9 mouse cellular contexts compared by ENCODE assay signal in the genomic region with DNA sequence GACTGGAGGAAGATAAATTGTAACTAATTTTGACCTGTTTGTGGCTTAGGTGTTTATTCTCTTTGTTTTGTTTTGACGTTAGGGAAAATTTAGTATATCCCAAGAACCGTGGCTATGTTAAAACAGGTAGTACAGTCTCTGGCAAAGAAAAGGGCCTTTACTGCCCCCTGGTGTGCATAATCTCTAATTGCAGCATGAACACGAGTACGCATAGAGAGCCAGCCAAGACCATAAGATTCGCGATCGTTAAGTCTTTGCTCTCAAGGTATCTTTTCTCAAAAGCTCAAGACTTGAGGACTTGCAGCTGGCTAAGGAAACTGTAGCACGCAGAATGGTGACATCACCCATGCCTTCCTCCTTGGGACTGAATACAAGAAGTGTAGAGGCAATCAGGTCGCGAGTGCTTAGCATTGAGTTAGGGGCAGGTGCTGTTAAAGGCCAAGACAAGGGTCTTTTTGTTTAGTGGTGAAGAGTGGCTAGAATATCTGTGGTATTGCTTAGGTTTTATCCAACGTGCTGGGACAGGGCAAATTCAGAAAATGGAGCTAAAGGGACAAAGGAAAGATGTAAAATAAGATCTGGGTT. TPM values are rescaled to one million over a fixed set of nuclear protein-coding genes. Genes with fewer than 3 reads are reported as not detected.
DNase-seq lines count a peak whose midpoint lies in the region; ATAC-seq lines count a peak whose summit lies in the region.
"Had no signal": no experiment of that assay in that cellular context is flagged by ENCODE, and none has a peak within 500 bp of the region (broad histone marks: within the 10 kb centered on the region; RNA-seq: fewer than 3 reads in every experiment).

No protein-coding gene starts in this region.

- DNase-seq in B cell, adult 2 months, result peak; percentile 70 to 76
- peak; percentile 62 for DNase-seq in adrenal gland, adult 2 months
- DNase-seq in embryo, embryonic 9.5 days (ENCODE audit: extremely low spot score), result peak; percentile 61
- peak; percentile 82 for DNase-seq in kidney, adult 9 months
- peak; percentile 65 for DNase-seq in limb, embryonic 10.5 days (ENCODE audit: low spot score)
- DNase-seq in midbrain, embryonic 14.5 days, result peak; percentile 78
- peak; percentile 44 to 52 for DNase-seq in spleen, postnatal 36 days (ENCODE audit: low spot score in 2 of 2)

- H3K4me2 ChIP-seq in heart, embryonic 11.5 days, result peak overlapping the region; percentile 14; the same call in 1 of the 2 replicates
- no peak overlapping the region for H3K4me2 ChIP-seq in midbrain, embryonic 14.5 days (ENCODE audit: low read length)
- H3K4me2 ChIP-seq: embryonic facial prominence, embryonic 15.5 days had no signal

- ATAC-seq in heart, embryonic 11.5 days (replicated peaks; ENCODE audit: insufficient number of reproducible peaks, low FRiP score, low TSS enrichment), result no peak
- no peak for ATAC-seq in midbrain, embryonic 14.5 days (ENCODE audit: low FRiP score, low TSS enrichment)

- H3K36me3 ChIP-seq in heart, embryonic 11.5 days (ENCODE audit: control insufficient read depth, insufficient read depth, low read length), result no peaks in the 10 kb centered on the region
- H3K36me3 ChIP-seq in limb, embryonic 10.5 days, result no peaks in the 10 kb centered on the region
- H3K36me3 ChIP-seq in midbrain, embryonic 14.5 days (ENCODE audit: control insufficient read depth, insufficient read depth, low read length), result no peaks in the 10 kb centered on the region
- H3K36me3 ChIP-seq: embryonic facial prominence, embryonic 15.5 days had no signal

- no peak overlapping the region for H3K9ac ChIP-seq in heart, embryonic 11.5 days (ENCODE audit: low read depth, low read length)
- H3K9ac ChIP-seq in midbrain, embryonic 14.5 days (replicated peaks; ENCODE audit: low read length), result no peak overlapping the region
- H3K9ac ChIP-seq: embryonic facial prominence, embryonic 15.5 days had no signal

- H3K4me3 ChIP-seq in heart, embryonic 11.5 days (ENCODE audit: low read depth, low read length), result no peak overlapping the region
- H3K4me3 ChIP-seq in limb, embryonic 10.5 days, result no peak overlapping the region
- H3K4me3 ChIP-seq in midbrain, embryonic 14.5 days (replicated peaks; ENCODE audit: low read depth, low read length), result no peak overlapping the region
- H3K4me3 ChIP-seq: embryonic facial prominence, embryonic 15.5 days had no signal

- no peak overlapping the region for H3K27ac ChIP-seq in heart, embryonic 11.5 days (ENCODE audit: low read depth, low read length)
- no peak overlapping the region for H3K27ac ChIP-seq in limb, embryonic 10.5 days
- no peak overlapping the region for H3K27ac ChIP-seq in midbrain, embryonic 14.5 days (replicated peaks; ENCODE audit: low read depth, low read length)
- H3K27ac ChIP-seq: embryonic facial prominence, embryonic 15.5 days had no signal

- H3K27me3 ChIP-seq in heart, embryonic 11.5 days (ENCODE audit: control insufficient read depth, insufficient read depth, low read length), result no peaks in the 10 kb centered on the region
- H3K27me3 ChIP-seq in limb, embryonic 10.5 days (ENCODE audit: low read depth, poor library complexity, severe bottlenecking), result no peaks in the 10 kb centered on the region
- H3K27me3 ChIP-seq in midbrain, embryonic 14.5 days (ENCODE audit: control insufficient read depth, insufficient read depth, low read length), result no peaks in the 10 kb centered on the region
- H3K27me3 ChIP-seq: embryonic facial prominence, embryonic 15.5 days had no signal

- H3K9me3 ChIP-seq in heart, embryonic 11.5 days (replicated peaks; ENCODE audit: control insufficient read depth, low read length), result no peaks in the 10 kb centered on the region
- no peaks in the 10 kb centered on the region for H3K9me3 ChIP-seq in limb, embryonic 10.5 days (replicated peaks)
- H3K9me3 ChIP-seq in midbrain, embryonic 14.5 days (ENCODE audit: control insufficient read depth, low read length), result peaks cover 6% of the 10 kb centered on the region; the same call in 1 of the 2 replicates
- H3K9me3 ChIP-seq: embryonic facial prominence, embryonic 15.5 days had no signal

- 31% methylated on average over 11 of the region's 11 CpGs for WGBS in heart, embryonic 11.5 days (ENCODE audit: insufficient replicate concordance)
- WGBS in limb, embryonic 10.5 days, result 35% methylated on average over 11 of the region's 11 CpGs
- 37% methylated on average over 11 of the region's 11 CpGs for WGBS in midbrain, embryonic 14.5 days

- H3K4me1 ChIP-seq in heart, embryonic 11.5 days (ENCODE audit: control insufficient read depth, insufficient read depth, low read length), result no peaks in the 10 kb centered on the region
- no peaks in the 10 kb centered on the region for H3K4me1 ChIP-seq in limb, embryonic 10.5 days
- H3K4me1 ChIP-seq in midbrain, embryonic 14.5 days (ENCODE audit: control insufficient read depth, insufficient read depth, low read length), result no peaks in the 10 kb centered on the region
- H3K4me1 ChIP-seq: embryonic facial prominence, embryonic 15.5 days had no signal

RNA-seq across cellular contexts. Expression of gene Prdx6, which starts 35.8 kb away (rescaled TPM):
- 100 to 1,000 TPM; 283 to 597 TPM for total RNA-seq in adrenal gland, adult 2 months (2021)
- polyA plus RNA-seq in adrenal gland, adult 2 months (2012; rRNA removed), result 103 and 130 TPM in 2 replicates
- 446 and 456 TPM in 2 replicates for polyA plus RNA-seq in heart, embryonic 11.5 days (2014; fragmentation: Nextera tagmentation; extraction: Ambion mirVana)
- polyA plus RNA-seq in limb, embryonic 10.5 days (2016; fragmentation: Nextera tagmentation; extraction: Ambion mirVana), result 799 and 1,001 TPM in 2 replicates
- 127 and 161 TPM in 2 replicates for polyA plus RNA-seq in midbrain, embryonic 14.5 days (2014; fragmentation: Nextera tagmentation; extraction: Ambion mirVana)
